Mouse (Mus musculus) spleen, postnatal 36 days (tissue): Measurements from ENCODE around the gene Ctnnbl1.

Experiments used
- DNase-seq, 2 experiments: peaks; one replicate each; pipeline ENCODE4 v3.0.0; 2022; ENCODE audit warnings: low spot score in 2 of 2, mixed read lengths in 1 of 2

Gene Ctnnbl1

GRCm38 (mm10) chr2:157940586-157941185, 203.5 kb downstream of the Ctnnbl1 start:
- DNase-seq, result no peak
